Comparison of ENCODE assay signal across 25 mouse cellular contexts in genomic region chr5:130925681-130926080, GRCm38 (mm10).
DNase-seq lines count a peak whose midpoint lies in the region; ATAC-seq and TF ChIP-seq lines count a peak whose summit lies in the region.
"Had no signal": no experiment of that assay in that cellular context is flagged by ENCODE, and none has a peak within 500 bp of the region (broad histone marks: within the 10 kb centered on the region; RNA-seq: fewer than 3 reads in every experiment).

No protein-coding gene starts in this region.

- H3K9ac ChIP-seq in forebrain, postnatal 0 days, result no peak overlapping the region
- H3K9ac ChIP-seq in forebrain, embryonic 13.5 days, result no peak overlapping the region
- H3K9ac ChIP-seq: embryonic facial prominence, embryonic 12.5 days had no signal

- intact Hi-C loops in gastrocnemius, adult 2 months (cut with DNase I), result no loop called here

- DNase-seq in forebrain, postnatal 0 days, result peak; percentile 33
- no peak for DNase-seq in gastrocnemius, adult 2 months
- no peak for DNase-seq in gastrocnemius, postnatal 25 days
- DNase-seq in layer of hippocampus, adult 9-11 months, result peak; percentile 43
- no peak for DNase-seq in layer of hippocampus, adult 11-12 months (ENCODE audit: low spot score)
- DNase-seq in brain, adult 2 months (ENCODE audit: low read depth, low spot score), result peak; percentile 32
- DNase-seq: adrenal gland, adult 8-10 months; adrenal gland, postnatal 14 days; adrenal gland, postnatal 36 days; B cell, adult 2 months; cerebellum, adult 11 months; cerebellum, adult 2 months; cerebellum, adult 9-10 months; cerebellum, postnatal 10 days; cerebellum, postnatal 25 days had no signal

- no peaks in the 10 kb centered on the region for H3K27me3 ChIP-seq in forebrain, postnatal 0 days (ENCODE audit: insufficient read depth, low read length)
- H3K27me3 ChIP-seq in forebrain, embryonic 13.5 days, result no peaks in the 10 kb centered on the region
- H3K27me3 ChIP-seq: CH12.LX; embryonic facial prominence, embryonic 12.5 days; Patski had no signal

- ATAC-seq in forebrain, postnatal 0 days, result peak; percentile 38; the same call in 1 of the 2 replicates
- no peak for ATAC-seq in forebrain, embryonic 13.5 days
- ATAC-seq: activated CD4-positive, CD25-positive, alpha-beta regulatory T cell, adult 4 months; CD4-positive, CD25-positive, alpha-beta regulatory T cell, adult 4 months; forebrain, embryonic 14.5 days; forebrain, embryonic 16.5 days; Patski had no signal

- TF ChIP-seq CTCF in forebrain, postnatal 0 days (IDR thresholded peaks at IDR 0.05; ENCODE audit: low read depth), result no peak
- TF ChIP-seq CTCF in gastrocnemius, adult 2 months (IDR thresholded peaks at IDR 0.05), result no peak

- H3K4me2 ChIP-seq in forebrain, postnatal 0 days (ENCODE audit: low read depth), result no peak overlapping the region
- H3K4me2 ChIP-seq in forebrain, embryonic 13.5 days, result no peak overlapping the region
- H3K4me2 ChIP-seq: embryonic facial prominence, embryonic 12.5 days had no signal

- H3K27ac ChIP-seq in forebrain, postnatal 0 days (ENCODE audit: low read depth, low read length), result no peak overlapping the region
- H3K27ac ChIP-seq in forebrain, embryonic 13.5 days, result no peak overlapping the region
- H3K27ac ChIP-seq in gastrocnemius, adult 2 months, result peak overlapping the region; percentile 63; the same call in 1 of the 2 replicates
- H3K27ac ChIP-seq: embryonic facial prominence, embryonic 10.5 days; embryonic facial prominence, embryonic 12.5 days had no signal

- H3K36me3 ChIP-seq in forebrain, postnatal 0 days (ENCODE audit: insufficient read depth), result no peaks in the 10 kb centered on the region
- no peaks in the 10 kb centered on the region for H3K36me3 ChIP-seq in forebrain, embryonic 13.5 days (ENCODE audit: poor library complexity, severe bottlenecking)
- H3K36me3 ChIP-seq: embryonic facial prominence, embryonic 10.5 days; embryonic facial prominence, embryonic 12.5 days; G1E had no signal

- no peak overlapping the region for H3K4me3 ChIP-seq in forebrain, postnatal 0 days (ENCODE audit: low read depth, low read length)
- no peak overlapping the region for H3K4me3 ChIP-seq in forebrain, embryonic 13.5 days
- H3K4me3 ChIP-seq in gastrocnemius, adult 2 months, result 0 out of 2 replicates have a peak overlapping the region, but pooled peaks have one; percentile 11
- H3K4me3 ChIP-seq: embryonic facial prominence, embryonic 10.5 days; embryonic facial prominence, embryonic 12.5 days had no signal

- 73% methylated on average over 7 of the region's 7 CpGs for WGBS in forebrain, postnatal 0 days
- WGBS in forebrain, embryonic 13.5 days, result 96% methylated on average over 7 of the region's 7 CpGs

- no peaks in the 10 kb centered on the region for H3K4me1 ChIP-seq in forebrain, postnatal 0 days (ENCODE audit: insufficient read depth)
- H3K4me1 ChIP-seq in forebrain, embryonic 13.5 days, result peaks cover 23% of the 10 kb centered on the region

- no peaks in the 10 kb centered on the region for H3K9me3 ChIP-seq in forebrain, postnatal 0 days (ENCODE audit: low read length)
- 0 out of 2 replicates have a peak, but pooled peaks cover 2% of the 10 kb centered on the region for H3K9me3 ChIP-seq in forebrain, embryonic 13.5 days (replicated peaks)
- H3K9me3 ChIP-seq: embryonic facial prominence, embryonic 10.5 days; embryonic facial prominence, embryonic 12.5 days had no signal

Comparison
In these comparisons a context has a peak if more than half of its experiments do, and no peak if none do; other contexts are left out.
1. DNase-seq: peak in forebrain, postnatal 0 days (single experiment), layer of hippocampus, adult 9-11 months (single experiment) and brain, adult 2 months (single experiment); none in gastrocnemius, adult 2 months (single experiment), gastrocnemius, postnatal 25 days (single experiment) and layer of hippocampus, adult 11-12 months (single experiment).